In the genomic region with DNA sequence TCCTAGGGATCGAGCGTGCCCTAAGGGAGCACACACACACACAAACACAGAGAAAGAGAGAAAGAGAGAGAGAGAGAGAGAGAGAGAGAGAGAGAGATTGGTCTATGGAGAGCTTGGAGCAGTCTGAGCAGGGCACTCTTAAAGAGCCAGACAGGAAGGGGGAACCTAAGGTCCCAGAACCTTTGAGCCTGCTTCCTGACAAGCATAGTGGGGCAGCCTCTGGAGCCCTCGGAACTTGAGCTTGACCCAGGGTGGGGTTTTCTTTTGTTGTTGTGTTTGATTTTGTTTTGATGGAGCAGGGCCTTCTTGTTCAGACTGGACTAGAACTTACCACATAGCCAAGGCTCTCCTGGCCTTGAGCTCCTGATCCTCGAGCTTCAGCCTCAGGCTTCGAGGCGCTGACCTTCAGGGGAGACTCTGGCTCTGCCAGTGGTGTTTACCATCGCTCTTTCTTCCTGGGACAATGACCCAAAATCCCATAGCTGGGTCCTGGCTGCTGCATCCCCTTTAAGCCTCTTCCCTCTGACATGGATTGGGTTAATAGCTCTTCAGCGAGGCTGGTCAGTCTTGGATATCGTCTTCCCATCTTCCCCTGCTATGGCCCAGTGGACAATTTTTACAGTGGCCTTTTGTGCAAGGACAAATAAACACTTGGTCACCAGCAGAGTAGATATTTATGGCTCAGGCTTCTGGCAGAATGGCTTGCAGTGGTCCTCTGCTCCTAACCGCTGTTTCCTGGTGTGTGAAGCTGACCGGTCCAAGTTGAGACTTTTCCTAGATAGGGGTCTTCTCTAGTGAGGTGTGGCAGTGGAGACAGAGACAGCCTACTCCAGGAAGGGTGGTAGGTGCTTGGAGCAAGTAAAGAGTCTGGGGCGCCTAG, we compare ENCODE assay signal across 9 mouse cellular contexts.
DNase-seq lines count a peak whose midpoint lies in the region; ATAC-seq and TF ChIP-seq lines count a peak whose summit lies in the region.
"Had no signal": no experiment of that assay in that cellular context is flagged by ENCODE, and none has a peak within 500 bp of the region (broad histone marks: within the 10 kb centered on the region; RNA-seq: fewer than 3 reads in every experiment).

No protein-coding gene starts in this region.

- H3K9me3 ChIP-seq in lung, postnatal 0 days (ENCODE audit: low read length), result no peaks in the 10 kb centered on the region
- no peaks in the 10 kb centered on the region for H3K9me3 ChIP-seq in kidney, embryonic 14.5 days (ENCODE audit: control insufficient read depth, low read length)
- H3K9me3 ChIP-seq in forebrain, embryonic 15.5 days, result no peaks in the 10 kb centered on the region

- H3K4me3 ChIP-seq in lung, postnatal 0 days (ENCODE audit: low read depth, low read length), result no peak overlapping the region
- no peak overlapping the region for H3K4me3 ChIP-seq in kidney, embryonic 14.5 days (ENCODE audit: low read length)
- no peak overlapping the region for H3K4me3 ChIP-seq in small intestine, adult 2 months (ENCODE audit: low read depth, low read length)
- no peak overlapping the region for H3K4me3 ChIP-seq in forebrain, embryonic 15.5 days

- no peak for TF ChIP-seq POLR2A in small intestine, adult 2 months (IDR thresholded peaks at IDR 0.05; ENCODE audit: low read depth, low read length)

- H3K4me1 ChIP-seq in lung, postnatal 0 days (ENCODE audit: insufficient read depth, low read depth, low read length), result peaks cover 16% of the 10 kb centered on the region; the same call in 1 of the 2 replicates
- peaks cover 84% of the 10 kb centered on the region for H3K4me1 ChIP-seq in kidney, embryonic 14.5 days (ENCODE audit: control insufficient read depth, insufficient read depth, low read length)
- H3K4me1 ChIP-seq in small intestine, adult 2 months (ENCODE audit: control insufficient read depth, insufficient read depth, insufficient read length, low read length), result peaks cover 57% of the 10 kb centered on the region
- H3K4me1 ChIP-seq in forebrain, embryonic 15.5 days, result peaks cover 36% of the 10 kb centered on the region

- DNase-seq in heart, adult 11 months, result peak; percentile 94
- DNase-seq in heart, adult 8-10 months (ENCODE audit: low spot score), result no peak
- no peak for DNase-seq in lung, postnatal 0 days (ENCODE audit: low spot score)
- no peak for DNase-seq in lung, adult 18-20 months
- no peak for DNase-seq in left cerebral cortex, adult 18-20 months (ENCODE audit: low spot score in 2 of 2)

- TF ChIP-seq CTCF in lung, postnatal 0 days (IDR thresholded peaks at IDR 0.05), result no peak
- no peak for TF ChIP-seq CTCF in small intestine, adult 2 months (IDR thresholded peaks at IDR 0.05; ENCODE audit: extremely low read depth, insufficient read length, insufficient replicate concordance, low read depth, low read length)

- WGBS in lung, postnatal 0 days, result 58% methylated on average over 12 of the region's 12 CpGs
- 34% methylated on average over 12 of the region's 12 CpGs for WGBS in kidney, embryonic 14.5 days
- WGBS in small intestine, adult 2 months, result 24% methylated on average over 10 of the region's 12 CpGs
- WGBS in forebrain, embryonic 15.5 days, result 64% methylated on average over 12 of the region's 12 CpGs

- TF ChIP-seq EP300 in lung, postnatal 0 days (IDR thresholded peaks at IDR 0.05), result no peak

- no peak overlapping the region for H3K9ac ChIP-seq in lung, postnatal 0 days (replicated peaks; ENCODE audit: low read depth)
- no peak overlapping the region; the same call in 1 of the 2 replicates for H3K9ac ChIP-seq in kidney, embryonic 14.5 days (ENCODE audit: low read depth, low read length)
- H3K9ac ChIP-seq in forebrain, embryonic 15.5 days (replicated peaks), result no peak overlapping the region

- H3K4me2 ChIP-seq in lung, postnatal 0 days (replicated peaks; ENCODE audit: low read depth, low read length), result no peak overlapping the region
- no peak overlapping the region for H3K4me2 ChIP-seq in kidney, embryonic 14.5 days (replicated peaks; ENCODE audit: low read depth, low read length)
- no peak overlapping the region for H3K4me2 ChIP-seq in forebrain, embryonic 15.5 days (replicated peaks)

- no peaks in the 10 kb centered on the region for H3K27me3 ChIP-seq in lung, postnatal 0 days (replicated peaks; ENCODE audit: insufficient read depth, low read length)
- no peaks in the 10 kb centered on the region for H3K27me3 ChIP-seq in kidney, embryonic 14.5 days (ENCODE audit: control insufficient read depth, insufficient read depth, low read length)
- H3K27me3 ChIP-seq in small intestine, adult 2 months (ENCODE audit: control insufficient read depth, insufficient read depth, low read length), result no peaks in the 10 kb centered on the region
- H3K27me3 ChIP-seq in forebrain, embryonic 15.5 days, result no peaks in the 10 kb centered on the region

- no peak for ATAC-seq in lung, postnatal 0 days
- no peak for ATAC-seq in kidney, embryonic 14.5 days (ENCODE audit: low FRiP score, low TSS enrichment)
- no peak for ATAC-seq in forebrain, embryonic 15.5 days (replicated peaks)

- H3K36me3 ChIP-seq in lung, postnatal 0 days (ENCODE audit: insufficient read depth, low read length), result no peaks in the 10 kb centered on the region
- H3K36me3 ChIP-seq in kidney, embryonic 14.5 days (ENCODE audit: control insufficient read depth, insufficient read depth, low read length), result no peaks in the 10 kb centered on the region
- H3K36me3 ChIP-seq in small intestine, adult 2 months (ENCODE audit: control insufficient read depth, insufficient read depth, low read length), result no peaks in the 10 kb centered on the region
- no peaks in the 10 kb centered on the region for H3K36me3 ChIP-seq in forebrain, embryonic 15.5 days

- H3K27ac ChIP-seq in lung, postnatal 0 days (ENCODE audit: low read length), result 0 out of 2 replicates have a peak overlapping the region, but pooled peaks have one; percentile 23
- peak overlapping the region; percentile 96; the same call in 1 of the 2 replicates for H3K27ac ChIP-seq in kidney, embryonic 14.5 days (ENCODE audit: low read depth, low read length)
- H3K27ac ChIP-seq in small intestine, adult 2 months (ENCODE audit: insufficient read depth, low read depth, low read length), result peak overlapping the region; percentile 92
- no peak overlapping the region for H3K27ac ChIP-seq in forebrain, embryonic 15.5 days (replicated peaks)
- H3K27ac ChIP-seq: macrophage had no signal
